Mouse (Mus musculus): ENCODE measurements around the gene Znrf4.

DNA sequence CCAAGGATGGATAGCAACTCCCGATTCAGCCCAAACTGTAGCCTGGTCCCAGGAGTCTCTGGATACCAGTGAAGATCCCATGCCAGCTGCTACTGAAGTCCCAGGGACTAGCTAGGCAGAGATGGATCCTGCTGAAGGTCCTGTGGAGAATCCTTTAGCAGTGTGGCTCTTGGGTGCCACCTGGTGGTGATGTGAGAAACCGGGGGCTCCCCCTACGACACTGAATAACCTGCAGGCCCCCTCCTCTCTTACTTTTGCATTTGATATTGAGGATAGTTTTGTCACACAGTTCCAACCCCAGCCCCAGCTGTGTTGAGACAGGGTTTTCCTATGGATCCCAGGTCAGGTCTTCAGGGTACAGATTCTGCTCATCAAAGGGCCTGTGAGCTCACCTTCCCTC is 46.2 kb upstream of the Znrf4 start:
- TF ChIP-seq CTCF (IDR thresholded peaks at IDR 0.05; ENCODE audit: control insufficient read depth, insufficient read depth, low read length) (peak; percentile 78), POLR2A (IDR thresholded peaks at IDR 0.05; ENCODE audit: borderline replicate concordance, control insufficient read depth, low read depth, low read length) (no peak)
